Mouse (Mus musculus): Measurements from ENCODE around the gene Wasl.

- TF ChIP-seq CTCF (conservative IDR thresholded peaks at IDR 0.05; ENCODE audit: insufficient read depth, insufficient read length, low read depth, low read length) (no peak), POLR2A (IDR thresholded peaks at IDR 0.05; ENCODE audit: low read depth, low read length) (no peak)
These were observed 3.0 kb upstream of the Wasl start for GRCm38 (mm10) chr6:24667829-24668228.
